Mouse (Mus musculus) erythroblast, embryonic 14.5 days (primary cell): ENCODE results near the gene Olr1. TPM values are rescaled to one million over a fixed set of nuclear protein-coding genes. Genes with fewer than 3 reads are reported as not detected.
A peak's percentile ranks its signal among the peaks of the same experiment; 100 is the strongest.

Experiments
- H3K27me3 ChIP-seq: 2 replicates; pipeline ENCODE4 v1.6.1; 2012; ENCODE audit warnings: inconsistent platforms; ENCODE audit not compliant: control insufficient read depth
- H3K36me3 ChIP-seq: 2 replicates; pipeline ENCODE4 v1.6.1; 2012; ENCODE audit warnings: mild to moderate bottlenecking, inconsistent platforms; ENCODE audit not compliant: control insufficient read depth
- H3K4me1 ChIP-seq: 2 replicates; pipeline ENCODE4 v1.6.1; 2012; ENCODE audit warnings: inconsistent platforms; ENCODE audit not compliant: control insufficient read depth
- H3K4me3 ChIP-seq: replicated peaks from 2 replicates; pipeline ENCODE3; 2012; ENCODE audit warnings: moderate library complexity, mild to moderate bottlenecking, inconsistent platforms
- H3K9me3 ChIP-seq: 2 replicates; pipeline ENCODE4 v1.6.1; 2012; ENCODE audit warnings: low read length, inconsistent platforms, mixed read lengths; ENCODE audit not compliant: control insufficient read depth
- GATA1 ChIP-seq: IDR thresholded peaks from 2 replicates; pipeline ENCODE4 v1.6.1; 2012; ENCODE audit warnings: low read length, inconsistent platforms, mixed read lengths
- TAL1 ChIP-seq: IDR thresholded peaks from 3 replicates; pipeline ENCODE4 v1.6.1; 2012; ENCODE audit warnings: low read length, inconsistent platforms, mixed read lengths
- polyA plus RNA-seq: library from polyadenylated mRNA; stranded (reverse); fragments of >175 nt; gene quantifications from 2 replicates; pipeline ENCODE4 v1.2.3, GENCODE M21; 2012

Olr1 gene
- polyA plus RNA-seq, 1 experiment = not detected

DNA sequence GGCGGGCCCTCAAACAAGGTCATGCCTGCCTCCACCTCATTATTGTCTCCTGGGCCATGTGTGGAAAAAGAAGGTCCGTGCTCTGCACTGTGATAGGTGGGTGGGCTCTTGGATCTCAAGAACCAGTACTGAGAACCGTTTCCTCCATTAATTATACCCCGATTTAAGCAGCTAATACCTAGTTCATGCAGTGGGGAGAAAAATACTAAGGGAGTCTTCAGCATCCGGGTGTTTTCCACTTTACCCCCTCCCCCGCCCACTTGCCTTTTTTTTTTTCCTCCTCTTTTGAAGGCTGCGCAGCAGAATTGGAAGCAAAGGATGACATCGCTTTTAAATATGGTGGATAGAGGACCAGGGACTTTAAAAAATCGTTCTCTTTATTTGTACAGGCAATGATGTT, 27.1 kb upstream of the Olr1 start:
- TF ChIP-seq TAL1 (no peak), GATA1 (no peak)
- peaks cover 40% of the 10 kb centered on the region for H3K4me1 ChIP-seq

DNA sequence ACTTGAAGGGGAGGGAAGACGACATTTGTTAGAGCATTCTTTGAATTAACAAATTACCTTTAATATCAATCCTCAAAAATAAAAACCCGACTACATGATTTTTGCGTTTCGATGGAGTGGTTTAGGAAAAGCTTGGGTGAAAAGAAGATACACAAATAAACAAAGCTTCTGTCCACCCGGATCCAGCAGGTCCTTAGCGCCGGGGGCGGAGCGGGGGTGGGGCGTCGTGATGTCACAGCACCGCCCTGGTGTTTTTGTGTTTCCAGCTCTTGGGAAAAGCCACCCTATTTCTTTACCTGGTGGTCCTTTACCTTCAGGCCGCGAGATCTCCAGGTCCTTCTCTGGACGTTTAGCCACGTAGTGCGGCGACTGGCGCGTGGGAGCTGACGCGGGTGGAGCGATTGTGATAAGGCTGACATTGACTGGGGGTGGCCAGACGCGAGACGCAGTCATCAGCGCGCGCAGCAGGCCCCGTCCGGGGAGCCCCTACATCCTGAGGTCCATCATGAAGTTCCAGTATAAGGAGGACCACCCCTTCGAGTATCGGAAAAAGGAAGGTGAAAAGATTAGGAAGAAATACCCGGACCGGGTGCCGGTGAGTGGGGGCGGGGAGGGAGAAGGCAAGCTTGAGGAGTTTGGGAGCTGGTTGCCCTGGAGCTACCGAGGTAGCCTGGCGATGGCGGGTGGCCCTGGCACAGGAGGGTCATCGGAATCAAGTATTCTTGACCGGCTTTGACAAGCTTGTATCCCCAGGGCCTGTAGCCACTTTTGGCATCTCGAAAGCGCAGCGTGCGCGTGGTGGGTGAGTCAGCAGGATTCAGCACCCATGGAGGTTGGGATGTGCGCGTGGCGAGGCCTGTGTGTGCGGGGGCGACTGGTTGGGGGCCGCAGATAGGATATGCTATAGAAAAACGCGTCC, 26.2 kb upstream of the Olr1 start, which contains the start of gene Gabarapl1:
Gabarapl1 (plus strand) TSS at position 219 of the 919 bp plus-strand sequence.
- Histone ChIP-seq H3K9me3 (no peaks in the 10 kb centered on the region), H3K36me3 (peaks cover 32% of the 10 kb centered on the region)
- TF ChIP-seq GATA1 (no peak), TAL1 (no peak)

More for the DNA sequence above, 27.1 kb upstream of the Olr1 start:
- Histone ChIP-seq H3K9me3 (no peaks in the 10 kb centered on the region), H3K4me3 (peak overlapping the region; percentile 88), H3K27me3 (no peaks in the 10 kb centered on the region), H3K36me3 (peaks cover 40% of the 10 kb centered on the region)

DNA sequence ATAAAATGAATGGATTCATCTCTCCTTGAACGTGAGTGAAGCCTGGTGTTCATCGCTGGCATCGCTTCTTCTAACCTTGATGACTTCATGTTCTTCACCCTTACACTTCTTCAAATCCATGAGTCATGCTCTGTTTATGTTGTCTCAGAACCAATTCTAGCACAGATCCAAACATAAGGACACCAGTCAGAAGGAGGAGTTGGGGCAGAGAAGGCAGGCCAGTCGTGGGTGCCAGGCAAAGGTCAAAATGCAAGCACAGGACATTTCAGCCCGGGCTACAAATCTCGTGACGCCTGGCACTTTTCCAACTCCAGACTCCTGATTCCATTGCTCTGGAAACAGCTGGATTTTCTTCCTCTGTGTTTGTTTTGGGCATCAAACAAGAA, 25.6 kb upstream of the Olr1 start:
- H3K27me3 ChIP-seq = no peaks in the 10 kb centered on the region
- peak overlapping the region; percentile 88 for H3K4me3 ChIP-seq
- H3K36me3 ChIP-seq = peaks cover 25% of the 10 kb centered on the region
- no peaks in the 10 kb centered on the region for H3K9me3 ChIP-seq
- peaks cover 40% of the 10 kb centered on the region for H3K4me1 ChIP-seq
- TF ChIP-seq GATA1 (no peak), TAL1 (no peak)

More for the DNA sequence above, 26.2 kb upstream of the Olr1 start, which contains the start of gene Gabarapl1:
- Histone ChIP-seq H3K4me3 (peak within 1 kb of the TSS; percentile 88), H3K4me1 (peaks cover 40% of the 10 kb centered on the region), H3K27me3 (no peaks in the 10 kb centered on the region)

DNA sequence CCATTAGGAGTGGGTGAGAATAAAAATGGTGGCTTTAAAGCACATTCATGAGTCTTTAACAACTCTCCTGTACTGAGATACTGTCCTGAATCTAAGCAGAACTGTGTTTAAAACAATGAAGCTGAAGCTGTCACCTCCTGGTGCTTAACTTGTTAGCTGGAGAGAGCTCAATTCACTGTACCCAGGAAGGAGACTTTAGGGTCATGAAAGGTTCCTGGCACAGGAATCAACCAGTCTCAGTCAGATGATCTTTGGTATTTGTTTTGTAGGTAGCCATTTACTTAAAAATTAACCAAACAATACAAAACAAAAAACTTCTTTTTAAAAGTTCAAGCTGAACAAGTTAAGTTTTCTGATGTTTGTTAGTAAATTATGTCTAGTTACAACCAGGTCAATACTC, 23.3 kb upstream of the Olr1 start:
- H3K27me3 ChIP-seq = no peaks in the 10 kb centered on the region
- H3K36me3 ChIP-seq = peaks cover 8% of the 10 kb centered on the region
- no peak for TF ChIP-seq GATA1
- TF ChIP-seq TAL1 = no peak
- H3K4me3 ChIP-seq = no peak overlapping the region
- no peaks in the 10 kb centered on the region for H3K9me3 ChIP-seq
- H3K4me1 ChIP-seq = peaks cover 26% of the 10 kb centered on the region

DNA sequence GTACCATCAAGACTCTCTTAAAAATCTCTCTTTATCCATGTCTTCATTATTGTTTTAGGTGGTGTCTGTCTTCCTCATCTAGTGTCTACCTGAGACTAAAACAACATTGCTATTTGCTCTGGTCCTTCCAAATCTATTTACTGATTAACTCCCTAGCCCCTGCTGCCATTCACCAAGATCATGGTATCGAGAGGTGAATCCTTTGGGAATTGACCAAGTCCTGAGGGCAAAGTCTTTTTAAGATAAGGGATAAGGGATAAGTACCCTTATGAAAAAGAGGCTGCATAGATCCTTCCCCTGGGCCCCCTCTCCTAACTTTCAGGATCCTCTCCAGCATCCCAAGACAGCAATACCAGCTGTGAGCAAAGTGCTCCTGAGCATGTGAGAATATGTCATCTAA, 22.6 kb upstream of the Olr1 start:
- H3K4me3 ChIP-seq = no peak overlapping the region
- no peaks in the 10 kb centered on the region for H3K9me3 ChIP-seq
- H3K36me3 ChIP-seq = peaks cover 2% of the 10 kb centered on the region
- TF ChIP-seq GATA1 = no peak
- no peak for TF ChIP-seq TAL1
- peaks cover 19% of the 10 kb centered on the region for H3K4me1 ChIP-seq
- no peaks in the 10 kb centered on the region for H3K27me3 ChIP-seq

DNA sequence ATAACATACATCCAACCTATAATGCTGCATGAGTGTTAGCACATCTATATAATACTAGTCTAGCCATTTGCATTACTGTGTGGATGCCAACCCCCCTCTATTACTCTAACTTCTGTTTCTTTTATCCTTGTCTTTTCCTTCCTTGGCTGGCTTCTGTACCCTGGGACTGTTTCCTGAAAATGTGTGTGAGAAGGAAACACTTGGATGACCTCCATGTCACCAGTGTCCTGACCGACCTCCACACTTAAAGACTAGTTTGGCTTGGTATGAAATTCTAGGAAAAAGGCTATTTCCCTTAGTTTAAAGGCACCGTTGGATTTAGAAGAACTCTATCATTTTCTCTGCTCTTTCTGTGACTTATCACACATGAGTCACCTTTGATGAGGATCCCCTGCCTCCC, 20.5 kb upstream of the Olr1 start:
- H3K4me1 ChIP-seq = peaks cover 4% of the 10 kb centered on the region
- TF ChIP-seq TAL1 (no peak), GATA1 (no peak)
- H3K4me3 ChIP-seq = no peak overlapping the region
- H3K27me3 ChIP-seq = no peaks in the 10 kb centered on the region
- no peaks in the 10 kb centered on the region for H3K9me3 ChIP-seq
- no peaks in the 10 kb centered on the region for H3K36me3 ChIP-seq

DNA sequence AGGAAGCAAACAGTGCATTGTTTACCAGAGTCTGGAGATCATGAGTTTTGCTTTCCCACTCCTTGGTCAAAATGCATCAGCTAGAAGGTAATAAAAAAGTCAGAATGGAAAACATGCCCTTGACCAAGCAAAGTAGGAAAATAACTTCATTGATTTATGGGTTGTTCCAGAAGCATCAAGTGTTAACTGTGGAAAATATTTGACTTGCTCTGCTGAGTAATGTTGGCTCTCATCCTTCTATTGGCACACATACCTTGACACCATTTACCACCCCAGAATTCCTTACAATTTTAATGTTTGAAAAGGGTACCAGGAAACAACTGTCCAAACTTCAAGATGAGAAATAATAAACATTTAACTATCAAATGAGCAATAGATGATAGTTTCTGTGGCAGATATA, 19.1 kb upstream of the Olr1 start:
- no peak for TF ChIP-seq GATA1
- no peak for TF ChIP-seq TAL1

DNA sequence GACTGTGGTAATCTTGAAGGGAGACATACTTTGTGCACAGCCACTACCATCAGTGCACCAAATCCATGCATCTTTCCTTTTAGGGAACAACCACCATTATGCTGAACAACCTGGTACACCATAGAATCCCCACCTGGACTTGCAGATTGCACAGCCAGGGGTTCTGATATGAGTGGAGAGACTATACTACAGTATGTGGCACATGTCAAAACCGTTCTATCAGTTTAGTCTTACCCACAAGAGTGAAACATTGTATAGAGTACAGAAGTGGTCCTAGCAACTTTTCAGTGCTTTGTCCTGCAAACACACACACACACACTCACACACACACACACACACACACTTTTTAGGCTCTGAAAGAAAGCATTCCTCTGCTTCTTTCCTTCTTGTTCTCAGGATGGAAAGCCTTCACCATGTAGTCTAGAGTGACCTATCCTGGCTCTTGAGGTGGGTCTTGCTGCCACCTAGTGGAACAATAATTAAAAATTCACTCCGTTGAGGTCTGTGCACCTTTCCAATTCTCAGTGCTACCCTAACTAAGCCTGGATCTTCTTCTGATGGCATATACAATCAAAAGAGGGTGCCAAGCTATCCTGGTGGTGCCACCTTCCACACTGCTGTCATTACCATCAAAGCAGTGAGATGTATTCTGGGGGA, 10.9 kb upstream of the Olr1 start:
- H3K36me3 ChIP-seq = no peaks in the 10 kb centered on the region
- no peak overlapping the region for H3K4me3 ChIP-seq
- H3K9me3 ChIP-seq = no peaks in the 10 kb centered on the region
- no peaks in the 10 kb centered on the region for H3K4me1 ChIP-seq
- TF ChIP-seq GATA1 (no peak), TAL1 (no peak)
- H3K27me3 ChIP-seq = no peaks in the 10 kb centered on the region

More for the DNA sequence above, 19.1 kb upstream of the Olr1 start:
- no peaks in the 10 kb centered on the region for H3K36me3 ChIP-seq
- no peaks in the 10 kb centered on the region for H3K27me3 ChIP-seq
- H3K4me1 ChIP-seq = no peaks in the 10 kb centered on the region
- no peaks in the 10 kb centered on the region for H3K9me3 ChIP-seq
- no peak overlapping the region for H3K4me3 ChIP-seq

DNA sequence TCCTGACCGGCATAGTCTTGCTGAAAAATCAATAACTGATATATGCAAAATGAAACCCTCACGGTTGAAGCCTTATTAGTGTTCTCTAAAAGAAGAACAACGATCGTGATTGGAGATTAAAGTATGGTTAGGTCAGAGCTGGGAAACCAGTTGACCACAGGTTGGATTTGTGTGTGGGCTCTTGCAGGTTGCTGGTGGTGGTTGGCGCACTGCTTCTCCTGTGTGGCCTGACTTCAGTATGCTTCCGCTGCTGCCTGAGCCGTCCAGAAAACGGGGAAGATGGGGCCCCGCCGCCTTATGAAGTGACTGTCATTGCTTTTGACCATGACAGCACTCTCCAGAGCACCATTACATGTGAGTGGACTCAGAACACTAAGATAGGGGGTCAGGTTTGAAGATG, 9.4 kb upstream of the Olr1 start:
- Histone ChIP-seq H3K4me1 (no peaks in the 10 kb centered on the region), H3K36me3 (no peaks in the 10 kb centered on the region), H3K4me3 (no peak overlapping the region), H3K27me3 (no peaks in the 10 kb centered on the region), H3K9me3 (no peaks in the 10 kb centered on the region)
- TF ChIP-seq TAL1 = no peak
- TF ChIP-seq GATA1 = no peak
